Mouse (Mus musculus) layer of hippocampus, postnatal 14 days (tissue): ENCODE data around the gene Pold3. TPM values are rescaled to one million over a fixed set of nuclear protein-coding genes. Genes with fewer than 3 reads are reported as not detected.
"Not testable (repeated sequence)": the region's sequence is repeated elsewhere in the genome, so short reads cannot be mapped to it uniquely, and the experiment has no call there.

ENCODE experiments used
- DNase-seq, 2 experiments: peaks; one replicate each; pipeline ENCODE4 v3.0.0; 2021 to 2022; ENCODE audit warnings: low spot score in 2 of 2, mixed read lengths in 1 of 2
- total RNA-seq, 2 experiments: library from RNA; stranded (reverse); gene quantifications; 2 replicates each; pipeline ENCODE4 v1.2.3; 2021

Gene Pold3
- total RNA-seq, 2 experiments from 2014 or later, result 23.2 to 25.2 TPM

DNA sequence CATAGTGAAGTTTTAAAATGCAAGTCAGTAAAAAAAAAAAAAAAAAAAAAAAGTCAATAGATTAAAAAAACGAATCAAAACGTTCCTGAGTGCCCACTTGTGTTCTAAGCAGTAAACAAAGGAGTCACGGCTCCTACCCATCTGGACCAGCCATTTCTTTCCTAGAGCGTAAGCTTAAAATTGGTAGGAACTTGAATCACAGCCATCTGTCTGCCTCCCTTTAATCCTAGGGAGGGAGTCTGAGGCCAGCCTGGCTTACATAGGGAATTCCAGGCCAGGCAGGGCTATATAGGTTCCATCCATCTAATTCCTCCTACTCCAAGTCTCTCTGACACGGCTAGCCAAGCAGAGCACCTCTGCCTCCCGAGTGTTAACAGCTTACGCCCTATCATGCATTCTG lies 7.5 kb downstream of the Pold3 start:
- DNase-seq, result no peak

DNA sequence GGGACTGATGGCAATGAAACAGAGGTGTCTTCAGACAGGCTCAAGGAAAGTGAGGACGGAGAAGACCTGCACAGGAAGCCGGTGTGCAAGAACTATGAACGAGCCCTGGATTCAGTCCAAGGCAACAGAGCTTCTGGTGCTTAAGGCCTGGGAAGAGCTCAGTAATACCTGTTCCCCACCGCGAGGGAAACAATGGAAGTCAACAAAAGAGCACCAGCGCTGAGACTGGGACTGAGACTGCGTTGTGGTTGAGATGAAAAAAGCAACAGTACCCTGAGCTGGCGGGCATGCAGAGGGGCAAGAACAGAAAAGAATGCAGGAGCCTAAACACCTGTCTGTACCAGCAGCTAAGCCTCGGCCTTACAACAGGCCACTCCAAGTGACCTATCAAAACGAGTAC lies 9.9 kb downstream of the Pold3 start:
- DNase-seq, result no peak

DNA sequence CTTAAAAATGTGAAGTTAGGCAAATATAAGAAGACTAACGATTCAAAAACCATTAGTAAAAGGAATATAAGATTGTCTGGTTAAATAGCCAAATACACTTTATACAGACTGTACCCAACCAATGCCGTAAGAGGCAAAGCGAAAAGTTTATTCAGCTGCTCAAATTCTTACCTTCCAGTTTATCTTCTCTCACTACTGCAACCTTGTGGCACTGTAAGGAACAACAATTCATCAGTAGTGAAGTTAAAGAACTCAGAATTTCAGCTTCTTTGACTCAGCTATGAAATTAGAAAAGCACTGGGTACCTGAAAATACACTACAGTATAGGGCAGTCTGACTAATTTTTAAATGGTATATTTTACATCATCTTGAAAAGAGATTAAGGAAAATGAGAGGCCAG lies 13.0 kb downstream of the Pold3 start:
- DNase-seq, result peak in 1 of 2 experiments; percentile 51

DNA sequence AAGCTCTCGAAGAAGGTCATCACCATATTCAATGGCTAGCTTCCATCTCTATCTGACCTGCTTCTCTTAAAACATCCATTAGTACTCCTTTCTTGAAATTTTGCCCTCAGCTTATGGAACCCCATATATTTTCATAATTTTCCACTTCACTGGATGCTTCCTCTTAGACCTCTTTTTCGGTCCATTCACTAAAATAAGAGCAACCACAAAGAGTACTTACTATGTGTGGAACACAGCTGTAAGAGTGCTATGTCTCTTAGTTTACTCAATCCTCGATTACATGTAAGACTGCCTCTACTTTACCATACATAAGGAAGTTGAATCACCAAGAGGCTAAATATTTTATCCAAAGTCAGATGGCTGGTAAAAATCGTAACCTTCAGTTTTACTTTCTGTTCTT lies 16.7 kb downstream of the Pold3 start:
- no peak for DNase-seq

DNA sequence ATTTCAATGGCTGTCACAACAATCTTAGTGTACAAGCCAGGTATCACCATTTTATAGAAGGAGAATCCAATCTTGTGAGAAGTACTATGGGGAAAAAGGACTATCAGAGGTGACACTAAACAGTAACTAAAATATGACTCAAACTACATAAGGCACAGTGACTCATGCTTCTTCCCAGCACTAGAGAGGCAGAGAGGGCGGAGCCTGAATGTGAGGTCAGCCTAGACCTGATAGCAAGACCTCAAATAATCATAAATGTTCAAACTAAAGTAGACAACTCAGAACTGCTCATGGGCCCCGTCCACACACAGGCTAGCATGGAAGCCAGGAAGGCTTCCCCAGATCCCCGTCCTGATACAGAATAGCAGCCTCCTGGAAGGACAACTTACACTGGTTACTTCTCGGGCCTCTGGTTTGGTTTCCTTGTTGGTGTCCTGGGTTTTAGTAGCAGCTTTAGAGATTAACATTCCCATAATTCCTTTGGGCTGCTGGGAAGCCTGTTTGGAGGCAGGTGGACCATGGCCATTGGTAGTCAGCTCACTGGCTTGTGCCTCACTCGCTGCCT lies 21.3 kb downstream of the Pold3 start:
- DNase-seq, result no peak

DNA sequence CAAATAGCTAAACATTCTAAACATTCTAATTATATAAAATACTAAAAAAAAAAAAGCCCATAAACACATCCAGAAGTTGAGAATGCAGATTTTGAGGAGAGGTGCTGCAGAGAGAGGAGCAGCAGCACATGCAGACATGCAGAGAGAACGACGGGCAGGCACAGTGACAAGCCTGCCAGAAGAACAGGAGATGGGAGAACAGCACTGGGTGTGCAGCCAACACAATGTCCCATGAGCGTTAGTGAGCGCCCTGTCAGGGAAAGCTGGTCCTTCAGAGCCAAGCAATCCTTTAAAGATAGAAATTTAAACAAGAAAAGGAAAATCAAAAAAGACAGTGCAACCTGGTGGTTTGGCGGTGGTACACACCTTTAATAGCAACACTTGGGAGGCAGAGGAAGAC lies 34.5 kb downstream of the Pold3 start:
- DNase-seq, result peak in 1 of 2 experiments; percentile 63

DNA sequence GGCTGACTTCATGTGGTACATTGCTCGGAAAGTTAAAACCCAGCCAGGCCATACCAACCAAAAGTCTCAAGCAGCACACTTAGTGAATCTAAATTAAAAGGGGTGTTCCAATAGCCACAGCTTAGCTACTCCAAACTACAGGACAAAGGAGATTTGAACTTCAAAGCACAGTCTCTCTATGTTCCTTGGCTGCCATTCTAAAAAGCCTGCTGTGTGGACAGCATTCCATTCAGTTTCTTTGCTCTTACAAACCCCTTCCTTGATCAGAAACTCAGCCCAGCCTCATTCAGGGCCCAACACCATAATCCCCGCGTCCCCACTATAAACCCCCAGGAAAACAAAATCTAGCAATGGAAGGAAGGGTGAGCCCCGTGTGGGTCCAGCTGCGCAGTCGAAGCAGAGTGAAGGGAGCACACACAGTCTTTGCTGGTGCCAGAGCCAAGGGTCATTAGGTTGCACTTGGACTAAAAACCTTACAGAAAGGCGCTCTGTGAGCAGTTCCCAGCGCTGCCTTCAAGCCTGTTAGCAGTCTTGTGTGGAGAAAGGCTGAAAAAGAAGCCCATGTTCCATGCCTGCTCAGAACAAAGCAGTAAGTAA lies 35.1 kb downstream of the Pold3 start:
- DNase-seq, result no peak

DNA sequence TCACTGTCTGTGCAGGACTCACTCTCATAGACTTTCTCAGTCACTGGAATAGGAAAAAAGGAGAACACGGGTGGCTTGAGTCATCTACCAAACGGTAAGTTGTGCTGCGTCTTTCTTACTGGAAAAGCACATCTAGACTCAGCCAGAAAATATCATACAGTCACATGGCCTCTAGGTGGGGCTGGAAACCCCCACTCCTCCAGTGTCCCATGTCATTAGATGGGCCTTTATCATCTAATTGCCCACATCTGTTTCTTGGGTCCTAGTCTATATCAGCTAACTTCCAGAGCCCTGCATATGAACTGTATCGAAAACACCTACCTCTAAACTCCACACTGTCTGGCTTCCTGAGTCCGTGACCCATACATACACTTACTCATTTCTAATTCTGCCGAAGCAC lies 37.6 kb downstream of the Pold3 start:
- DNase-seq, result no peak

DNA sequence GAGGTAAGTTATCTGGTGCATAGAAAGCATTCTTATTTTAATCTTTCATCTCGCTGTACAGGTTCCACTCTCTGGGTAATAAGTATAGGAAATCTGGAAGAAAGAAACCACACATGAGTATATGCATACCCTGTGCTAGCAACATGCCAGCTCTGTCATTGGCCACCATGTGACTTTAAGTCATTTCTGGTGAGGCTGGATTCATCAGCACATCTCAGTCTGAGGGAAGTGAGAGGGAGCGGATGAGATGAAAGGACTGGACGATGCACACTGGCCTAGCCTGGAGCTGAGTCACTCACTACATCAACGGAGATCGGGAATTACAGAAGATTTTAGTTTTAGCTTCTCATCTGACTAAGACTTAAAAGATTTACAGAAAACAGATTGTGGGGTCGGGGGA lies 38.5 kb downstream of the Pold3 start:
- DNase-seq, result no peak

DNA sequence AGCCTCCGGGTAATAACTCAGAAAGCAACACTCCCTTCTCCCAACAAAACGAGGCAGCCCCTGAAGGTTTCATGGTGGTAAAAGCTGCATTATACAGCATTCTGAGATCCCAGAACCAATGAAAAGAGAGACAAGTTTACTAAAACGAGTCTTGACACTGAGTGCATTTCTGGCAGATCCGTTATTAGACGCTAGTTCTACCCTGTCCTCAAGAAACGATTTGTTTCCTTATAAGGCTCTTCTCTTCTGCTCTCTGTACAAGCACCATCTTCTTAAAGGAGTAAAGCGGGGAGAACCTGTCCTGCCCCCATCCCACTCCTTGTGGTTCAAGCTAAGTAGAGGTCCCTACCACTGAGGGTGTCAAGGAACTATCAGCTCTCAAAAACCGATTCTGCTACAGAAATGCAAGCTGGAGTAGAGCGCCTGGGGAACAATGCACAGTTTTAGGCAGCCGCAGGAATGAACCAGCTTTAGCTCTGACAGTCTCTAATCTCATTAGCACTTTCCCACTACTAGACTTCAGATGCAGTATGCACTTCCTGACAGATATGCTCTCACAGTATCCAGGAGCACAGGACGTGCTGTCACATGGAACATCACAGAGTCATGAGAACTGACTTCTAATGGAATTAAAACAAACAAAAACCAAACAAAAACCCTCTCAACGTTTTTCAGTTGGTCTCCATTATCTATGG lies 41.1 kb downstream of the Pold3 start:
- DNase-seq, result no peak

DNA sequence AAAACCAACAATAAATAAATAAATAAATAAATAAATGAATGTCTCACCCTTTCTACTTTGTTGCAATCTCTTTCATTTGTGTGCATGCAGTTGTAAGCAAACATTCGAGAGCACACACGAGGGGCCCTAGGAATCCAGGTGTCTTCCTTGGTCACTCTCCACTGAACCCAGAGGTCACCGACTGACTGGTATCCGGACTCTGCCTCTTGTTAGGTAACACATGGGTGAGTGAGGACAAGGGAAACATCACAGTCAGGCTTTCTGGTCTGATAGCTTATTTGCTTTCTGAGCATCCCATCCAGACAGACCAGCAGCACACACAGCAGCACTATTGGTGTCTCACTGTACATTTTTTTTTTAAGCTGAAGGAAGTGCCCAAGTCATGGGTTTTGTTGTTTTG lies 44.3 kb downstream of the Pold3 start:
- no peak for DNase-seq

DNA sequence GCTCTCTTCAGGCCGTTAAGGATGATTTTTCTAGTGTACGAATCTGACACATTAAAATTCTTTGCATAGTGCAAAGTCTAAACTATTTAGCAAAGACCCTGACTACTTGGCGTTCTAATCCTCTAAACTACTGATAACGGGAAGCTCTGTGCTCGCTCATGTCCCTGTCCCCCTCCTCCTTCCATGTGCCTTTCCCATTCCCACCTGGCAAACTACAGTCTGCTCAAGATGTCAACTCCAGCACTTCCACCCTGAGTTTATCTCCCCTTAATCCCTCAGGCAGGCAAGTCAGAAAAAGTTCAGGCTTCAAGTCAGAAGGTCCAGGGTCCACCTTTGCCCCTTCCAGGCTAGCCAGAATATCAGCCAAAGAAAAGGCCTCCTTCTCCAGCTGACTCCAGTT lies 45.1 kb downstream of the Pold3 start:
- no peak for DNase-seq

DNA sequence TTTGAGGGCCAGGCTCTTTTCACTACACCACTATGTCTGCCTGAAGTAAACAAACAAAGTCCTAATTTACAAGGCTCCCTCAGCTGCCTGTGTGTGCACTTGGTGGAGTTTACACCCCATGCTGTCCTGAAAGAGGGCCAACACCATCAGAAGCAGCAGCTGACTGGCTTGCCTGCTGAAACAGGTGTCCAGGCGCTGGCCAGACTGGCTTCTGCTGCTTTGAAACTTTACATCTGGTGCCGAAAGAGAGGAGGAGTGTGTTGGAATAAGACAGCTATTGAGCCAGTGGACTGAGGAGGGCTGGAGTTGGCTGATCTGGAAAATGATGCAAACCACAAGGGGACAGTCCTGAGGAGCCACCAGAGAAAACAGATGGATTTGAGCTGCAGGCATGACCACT lies 47.4 kb downstream of the Pold3 start:
- DNase-seq, result peak; percentile 27 to 52

DNA sequence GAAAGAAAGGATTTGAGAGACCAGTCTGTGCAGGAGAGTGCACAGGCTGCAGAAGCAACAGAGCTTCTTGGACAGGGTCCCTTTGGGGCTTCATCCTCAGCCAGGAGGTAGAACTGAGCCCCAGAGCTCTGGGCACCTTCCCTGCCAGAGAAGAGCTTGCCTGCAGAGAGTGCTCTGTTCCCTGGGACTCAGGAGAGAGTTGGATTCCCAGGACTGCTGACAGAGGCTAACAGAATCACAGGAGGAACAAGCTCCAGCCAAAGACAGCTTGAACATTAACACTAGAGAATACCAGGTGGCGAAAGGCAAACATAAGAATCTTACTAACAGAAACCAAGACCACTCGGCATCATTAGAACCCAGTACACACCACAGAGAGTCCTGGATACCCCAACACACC lies 68.4 kb downstream of the Pold3 start:
- not testable (repeated sequence) for DNase-seq

DNA sequence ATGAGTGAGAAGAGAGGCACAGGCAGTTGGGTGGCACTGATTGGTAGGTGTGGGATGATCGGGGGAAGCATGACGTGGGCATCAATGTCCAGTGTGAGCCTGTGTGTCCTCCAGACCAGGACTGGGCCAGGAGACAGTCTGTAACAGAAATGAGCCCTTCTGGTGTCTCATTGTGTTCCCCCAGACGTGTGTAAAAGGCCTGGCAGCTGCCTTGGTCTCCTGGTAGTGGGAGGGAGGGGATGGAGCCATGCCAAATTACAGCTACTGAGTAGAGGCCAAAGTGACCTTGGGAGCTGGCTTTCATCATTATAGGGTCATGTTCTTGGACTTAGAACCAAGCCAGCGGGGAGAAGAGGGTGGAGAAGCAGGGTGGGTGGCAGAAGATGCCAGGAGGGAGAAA lies 69.5 kb downstream of the Pold3 start:
- DNase-seq, result no peak

DNA sequence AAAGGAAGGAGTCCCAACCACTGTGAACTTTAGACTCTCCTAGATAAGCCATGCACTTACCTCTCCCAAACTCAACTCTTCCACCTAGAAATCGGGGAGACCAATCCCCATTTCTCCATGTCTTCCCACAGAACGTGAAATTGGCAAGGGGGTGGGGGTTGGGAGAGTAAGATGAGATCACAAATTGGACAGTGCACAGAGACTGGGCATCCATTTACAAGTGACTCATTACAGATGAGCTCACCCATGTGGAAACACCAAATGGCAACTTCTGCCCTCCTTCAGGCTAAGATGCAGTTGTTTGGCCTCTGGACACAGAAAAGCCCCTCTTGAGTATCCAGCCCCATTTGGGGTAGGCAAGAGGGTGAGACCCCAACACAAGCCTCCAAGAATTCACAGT lies 74.9 kb downstream of the Pold3 start:
- DNase-seq, result no peak

DNA sequence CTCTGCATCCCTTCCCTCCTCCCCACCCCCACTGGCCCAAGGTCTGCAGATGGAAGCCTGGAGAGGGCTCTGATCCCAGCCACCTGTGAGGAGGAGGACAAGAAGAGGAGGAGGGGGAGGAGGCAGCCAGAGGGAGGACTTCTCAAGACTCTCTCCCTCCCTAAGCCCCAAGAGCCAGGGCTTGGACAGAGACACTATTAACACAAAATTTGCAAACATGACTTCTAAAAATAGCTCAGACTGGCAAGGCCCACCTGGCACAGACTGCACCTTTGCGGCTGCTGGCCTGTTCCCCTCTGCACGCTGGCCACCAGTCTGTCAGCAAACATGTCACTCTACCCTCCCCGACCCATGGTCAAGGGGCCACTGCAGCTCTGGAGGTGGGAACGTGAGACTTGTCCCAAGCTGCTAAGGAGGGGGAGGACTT lies 77.7 kb downstream of the Pold3 start:
- DNase-seq, result no peak

DNA sequence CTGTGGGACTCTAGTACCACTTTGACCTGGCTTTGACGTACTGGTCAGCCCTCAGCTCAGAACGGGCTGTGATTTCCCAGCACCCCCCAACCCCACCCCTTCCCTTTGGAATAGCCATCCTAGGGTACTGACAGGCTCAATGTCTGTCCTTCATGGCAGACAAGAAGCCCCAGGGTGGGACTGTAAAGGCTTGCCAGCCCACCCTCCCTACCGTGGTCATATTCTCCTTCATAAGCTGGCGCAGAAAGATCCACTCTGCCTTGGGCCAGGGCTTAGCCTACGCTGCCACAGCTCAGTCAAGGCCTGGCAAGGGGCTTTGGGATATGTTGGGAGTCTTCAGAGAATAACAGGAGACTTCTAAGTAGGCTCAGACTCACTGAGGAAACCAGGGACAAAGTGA lies 78.3 kb downstream of the Pold3 start:
- no peak for DNase-seq

DNA sequence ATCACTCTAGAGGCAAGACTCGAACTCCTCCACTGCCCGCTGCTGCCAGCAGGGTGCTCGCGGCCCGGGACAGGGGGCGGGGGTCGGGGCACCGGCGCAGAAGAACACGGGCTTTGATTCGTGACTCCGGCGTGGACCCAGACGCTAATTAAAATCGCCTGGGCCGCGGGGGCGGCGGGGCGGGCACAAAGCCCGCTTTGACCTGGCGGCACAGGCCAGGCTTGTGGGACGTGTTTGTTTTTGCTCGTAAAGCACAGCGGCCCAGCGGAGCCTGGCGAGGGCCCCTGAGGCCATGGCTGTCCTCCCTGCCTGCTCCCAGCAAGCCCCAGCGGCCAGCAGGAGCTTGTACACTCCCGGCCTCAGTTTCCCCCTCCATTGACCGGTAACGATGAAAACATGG lies 79.2 kb downstream of the Pold3 start:
- no peak for DNase-seq

DNA sequence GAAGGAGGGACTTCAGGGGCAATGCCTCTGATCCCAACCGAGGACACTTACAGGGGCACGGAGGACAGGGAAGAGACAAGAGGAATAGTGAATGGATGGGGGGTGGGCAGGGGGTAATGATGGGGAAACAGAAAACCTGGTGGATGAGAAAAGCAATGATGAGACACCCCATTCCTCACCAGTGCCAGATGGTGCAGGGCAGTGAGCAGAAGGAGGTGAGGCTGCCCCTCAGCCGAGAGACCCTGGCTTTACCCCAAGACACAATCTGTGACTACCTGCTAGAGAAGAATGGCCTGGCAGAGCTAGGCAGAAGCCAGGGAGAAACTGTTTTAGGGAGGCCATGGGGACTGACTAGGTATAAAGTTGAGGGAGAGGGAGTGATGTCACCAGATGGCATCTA lies 84.9 kb downstream of the Pold3 start:
- DNase-seq, result no peak

DNA sequence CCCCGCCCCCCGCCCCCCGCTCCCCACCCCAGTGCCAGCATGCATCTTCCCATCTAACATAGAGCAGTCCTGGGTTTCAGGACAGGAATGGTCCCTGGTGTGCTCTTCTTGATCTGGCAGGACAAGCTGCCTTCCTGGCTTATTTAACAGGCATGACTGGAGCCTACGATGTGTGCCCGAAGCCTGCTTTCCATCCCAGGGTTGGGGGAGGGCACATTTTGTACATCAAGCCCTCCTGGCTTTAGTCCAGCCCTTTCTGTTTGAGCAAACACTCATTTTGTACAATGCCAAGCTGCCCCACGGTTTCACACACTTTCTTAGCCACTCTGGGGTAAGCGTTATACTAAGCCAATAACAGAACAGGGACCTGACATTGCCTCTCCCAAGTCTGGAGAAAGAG lies 85.3 kb downstream of the Pold3 start:
- DNase-seq, result no peak

DNA sequence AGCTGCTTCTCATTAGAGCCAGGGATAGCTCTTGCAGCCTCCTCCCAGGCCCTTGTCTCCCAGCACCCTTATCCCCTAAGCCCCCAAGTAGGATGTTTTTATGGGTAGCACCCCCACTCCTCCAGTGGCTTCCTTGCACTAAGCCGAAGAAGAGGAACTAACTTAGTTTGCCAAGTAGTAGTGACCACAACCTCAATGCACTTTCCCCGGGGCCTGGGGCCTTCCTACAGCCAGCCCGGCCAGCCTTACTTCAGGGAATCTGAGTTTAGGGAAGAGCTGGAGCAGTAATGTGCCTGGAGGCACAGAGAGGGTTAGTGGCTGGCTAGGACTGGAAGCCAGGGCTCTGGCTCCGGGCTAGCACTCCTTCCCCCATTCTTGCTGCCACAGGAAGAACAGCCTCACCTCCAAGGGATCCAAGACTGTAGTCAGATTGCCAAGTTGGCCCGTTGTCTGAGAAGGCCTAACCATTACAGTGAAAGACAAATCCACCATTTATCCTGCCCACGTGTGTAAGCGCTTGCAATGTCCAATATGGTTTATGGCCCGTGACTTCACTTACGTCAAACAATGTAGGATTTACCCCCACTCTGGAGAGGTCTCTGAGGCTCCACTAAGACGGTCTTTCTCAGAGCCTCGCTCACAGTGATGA lies 86.4 kb downstream of the Pold3 start:
- peak in 1 of 2 experiments; percentile 12 for DNase-seq
